Mouse (Mus musculus): ENCODE measurements around the gene Maml3. TPM values are rescaled to one million over a fixed set of nuclear protein-coding genes. Genes with fewer than 3 reads are reported as not detected.

The Maml3 gene
- polyA plus RNA-seq, 1 experiment, result 0.01 TPM

GRCm38 (mm10) chr3:52042680-52043079, 62.2 kb downstream of the Maml3 start:
- TF ChIP-seq GATA1 (IDR thresholded peaks at IDR 0.05; ENCODE audit: low read length), result no peak

GRCm38 (mm10) chr3:52039958-52040357, 64.9 kb downstream of the Maml3 start:
- no peak for TF ChIP-seq GATA1 (IDR thresholded peaks at IDR 0.05; ENCODE audit: low read length)

- no peak for TF ChIP-seq GATA1 (IDR thresholded peaks at IDR 0.05; ENCODE audit: low read length)
Measured at GRCm38 (mm10) chr3:52037260-52037659, 67.6 kb downstream of the Maml3 start.

- TF ChIP-seq GATA1 (IDR thresholded peaks at IDR 0.05; ENCODE audit: low read length), result no peak
Measured at GRCm38 (mm10) chr3:52035404-52035803, 69.5 kb downstream of the Maml3 start.

- no peak for TF ChIP-seq GATA1 (IDR thresholded peaks at IDR 0.05; ENCODE audit: low read length)
Measured at GRCm38 (mm10) chr3:52033857-52034588, 70.9 kb downstream of the Maml3 start.

- TF ChIP-seq GATA1 (IDR thresholded peaks at IDR 0.05; ENCODE audit: low read length), result no peak
Measured at GRCm38 (mm10) chr3:52031327-52031726, 73.5 kb downstream of the Maml3 start.

- no peak for TF ChIP-seq GATA1 (IDR thresholded peaks at IDR 0.05; ENCODE audit: low read length)
Measured at GRCm38 (mm10) chr3:52030114-52030513, 74.8 kb downstream of the Maml3 start.

- no peak for TF ChIP-seq GATA1 (IDR thresholded peaks at IDR 0.05; ENCODE audit: low read length)
Measured at GRCm38 (mm10) chr3:52029661-52030081, 75.2 kb downstream of the Maml3 start.

GRCm38 (mm10) chr3:52027972-52028371, 76.9 kb downstream of the Maml3 start:
- no peak for TF ChIP-seq GATA1 (IDR thresholded peaks at IDR 0.05; ENCODE audit: low read length)

- no peak for TF ChIP-seq GATA1 (IDR thresholded peaks at IDR 0.05; ENCODE audit: low read length)
Measured at GRCm38 (mm10) chr3:52022486-52022885, 82.4 kb downstream of the Maml3 start.

- no peak for TF ChIP-seq GATA1 (IDR thresholded peaks at IDR 0.05; ENCODE audit: low read length)
Measured at GRCm38 (mm10) chr3:52018103-52018439, 86.8 kb downstream of the Maml3 start.

GRCm38 (mm10) chr3:52017439-52018102, 87.3 kb downstream of the Maml3 start:
- TF ChIP-seq GATA1 (IDR thresholded peaks at IDR 0.05; ENCODE audit: low read length), result no peak

- no peak for TF ChIP-seq GATA1 (IDR thresholded peaks at IDR 0.05; ENCODE audit: low read length)
Measured at GRCm38 (mm10) chr3:52016178-52016577, 88.7 kb downstream of the Maml3 start.

GRCm38 (mm10) chr3:52015556-52015955, 89.3 kb downstream of the Maml3 start:
- TF ChIP-seq GATA1 (IDR thresholded peaks at IDR 0.05; ENCODE audit: low read length), result no peak

GRCm38 (mm10) chr3:52011032-52011710, 93.7 kb downstream of the Maml3 start:
- no peak for TF ChIP-seq GATA1 (IDR thresholded peaks at IDR 0.05; ENCODE audit: low read length)

- TF ChIP-seq GATA1 (IDR thresholded peaks at IDR 0.05; ENCODE audit: low read length), result no peak
Measured at GRCm38 (mm10) chr3:52009321-52009720, 95.6 kb downstream of the Maml3 start.

Data from G1E-ER4 (cell line).